Mouse (Mus musculus): ENCODE measurements around the gene Aebp1. TPM values are rescaled to one million over a fixed set of nuclear protein-coding genes. Genes with fewer than 3 reads are reported as not detected.
A peak's percentile ranks its signal among the peaks of the same experiment; 100 is the strongest.

The Aebp1 gene
- 10 to 100 TPM; 52.8 to 72.3 TPM for total RNA-seq (2021)
- long read RNA-seq, experiment 1, transcript Aebp1-201 (21 exons, 3,831 nt): major isoform, 14 of 34 reads
- long read RNA-seq, experiment 1, partial matches to known transcripts: 6 of 34 reads
- long read RNA-seq, experiment 1, other reads (novel, unspliced or antisense): 13 of 34 reads
- long read RNA-seq, experiment 2, transcript Aebp1-201 (21 exons, 3,831 nt): major isoform, 12 of 32 reads
- long read RNA-seq, experiment 2, partial matches to known transcripts: 7 of 32 reads
- long read RNA-seq, experiment 2, other reads (novel, unspliced or antisense): 13 of 32 reads

GRCm38 (mm10) chr11:5861678-5862393 is at the start of gene Aebp1:
Gene Aebp1, plus strand, starts transcription at chr11:5861947.
- peak within 1 kb of the TSS; percentile 82 for H3K4me3 ChIP-seq
- no peak for TF ChIP-seq CTCF (IDR thresholded peaks at IDR 0.05)
- intact Hi-C loops (cut with DNase I): no loop called here
- peak; percentile 80 for DNase-seq
- H3K27ac ChIP-seq: peak within 1 kb of the TSS; percentile 89

GRCm38 (mm10) chr11:5813381-5813780 is 48.4 kb upstream of the Aebp1 start:
- no peak for TF ChIP-seq CTCF (IDR thresholded peaks at IDR 0.05)
- H3K4me3 ChIP-seq: no peak overlapping the region
- intact Hi-C loops (cut with DNase I): no loop called here
- H3K27ac ChIP-seq: no peak overlapping the region
- no peak for DNase-seq

- Histone ChIP-seq H3K4me3 (no peak overlapping the region), H3K27ac (no peak overlapping the region)
- intact Hi-C loops (cut with DNase I): no loop called here
- DNase-seq: no peak
- no peak for TF ChIP-seq CTCF (IDR thresholded peaks at IDR 0.05)
Observed at GRCm38 (mm10) chr11:5819223-5819622, 42.5 kb upstream of the Aebp1 start.

- Histone ChIP-seq H3K27ac (no peak overlapping the region), H3K4me3 (no peak overlapping the region)
- no peak for TF ChIP-seq CTCF (IDR thresholded peaks at IDR 0.05)
- intact Hi-C loops (cut with DNase I): no loop called here
- DNase-seq: no peak
Observed at GRCm38 (mm10) chr11:5825432-5825831, 36.3 kb upstream of the Aebp1 start.

GRCm38 (mm10) chr11:5827931-5828330 is 33.8 kb upstream of the Aebp1 start:
- no peak for DNase-seq
- intact Hi-C loops (cut with DNase I): no loop called here
- no peak overlapping the region for H3K4me3 ChIP-seq
- TF ChIP-seq CTCF (IDR thresholded peaks at IDR 0.05): no peak
- H3K27ac ChIP-seq: no peak overlapping the region

GRCm38 (mm10) chr11:5828509-5829191 is 33.1 kb upstream of the Aebp1 start:
- no peak for TF ChIP-seq CTCF (IDR thresholded peaks at IDR 0.05)
- intact Hi-C loops (cut with DNase I): no loop called here
- Histone ChIP-seq H3K27ac (peak overlapping the region; percentile 79), H3K4me3 (peak overlapping the region; percentile 37; the same call in 1 of the 2 replicates)
- no peak for DNase-seq

GRCm38 (mm10) chr11:5829327-5829726 is 32.4 kb upstream of the Aebp1 start:
- intact Hi-C loops (cut with DNase I): no loop called here
- H3K27ac ChIP-seq: peak overlapping the region; percentile 79
- DNase-seq: peak; percentile 68

GRCm38 (mm10) chr11:5834506-5834905 is 27.2 kb upstream of the Aebp1 start:
- Histone ChIP-seq H3K4me3 (peak overlapping the region; percentile 24), H3K27ac (peak overlapping the region; percentile 78)
- DNase-seq: peak; percentile 62
- intact Hi-C loops (cut with DNase I): no loop called here
- no peak for TF ChIP-seq CTCF (IDR thresholded peaks at IDR 0.05)

More at GRCm38 (mm10) chr11:5829327-5829726, 32.4 kb upstream of the Aebp1 start:
- peak overlapping the region; percentile 37 for H3K4me3 ChIP-seq
- no peak for TF ChIP-seq CTCF (IDR thresholded peaks at IDR 0.05)

GRCm38 (mm10) chr11:5835057-5835456 is 26.7 kb upstream of the Aebp1 start:
- no peak for TF ChIP-seq CTCF (IDR thresholded peaks at IDR 0.05)
- peak overlapping the region; percentile 78 for H3K27ac ChIP-seq
- peak overlapping the region; percentile 24 for H3K4me3 ChIP-seq
- DNase-seq: no peak
- intact Hi-C loops (cut with DNase I): no loop called here

- peak; percentile 44 for TF ChIP-seq CTCF (IDR thresholded peaks at IDR 0.05)
- peak; percentile 60 for DNase-seq
- intact Hi-C loops (cut with DNase I): loop anchor here (2.0 kb wide), 1 partner anchor 33 kb away; the partner anchor contains the start of gene Pgam2
- peak overlapping the region; percentile 78; the same call in 1 of the 2 replicates for H3K27ac ChIP-seq
- H3K4me3 ChIP-seq: no peak overlapping the region
Observed at GRCm38 (mm10) chr11:5836126-5836525, 25.6 kb upstream of the Aebp1 start.

- Histone ChIP-seq H3K4me3 (peak within 1 kb of the TSS; percentile 93), H3K27ac (peak within 1 kb of the TSS; percentile 87)
- peak; percentile 86 for TF ChIP-seq CTCF (IDR thresholded peaks at IDR 0.05)
- intact Hi-C loops (cut with DNase I): loop anchor here (2.0 kb wide), 2 partner anchors 35 to 41 kb away; partner anchors contain the start of genes Pgam2 and Pold2
- peak; percentile 95 for DNase-seq
Observed at GRCm38 (mm10) chr11:5837251-5838246, 24.2 kb upstream of the Aebp1 start, which contains the start of gene Polm. Gene Polm, minus strand, starts transcription at chr11:5838016.

Measured in gastrocnemius, adult 2 months (tissue).